Comparison of ENCODE assay signal across 9 mouse cellular contexts in the genomic region with DNA sequence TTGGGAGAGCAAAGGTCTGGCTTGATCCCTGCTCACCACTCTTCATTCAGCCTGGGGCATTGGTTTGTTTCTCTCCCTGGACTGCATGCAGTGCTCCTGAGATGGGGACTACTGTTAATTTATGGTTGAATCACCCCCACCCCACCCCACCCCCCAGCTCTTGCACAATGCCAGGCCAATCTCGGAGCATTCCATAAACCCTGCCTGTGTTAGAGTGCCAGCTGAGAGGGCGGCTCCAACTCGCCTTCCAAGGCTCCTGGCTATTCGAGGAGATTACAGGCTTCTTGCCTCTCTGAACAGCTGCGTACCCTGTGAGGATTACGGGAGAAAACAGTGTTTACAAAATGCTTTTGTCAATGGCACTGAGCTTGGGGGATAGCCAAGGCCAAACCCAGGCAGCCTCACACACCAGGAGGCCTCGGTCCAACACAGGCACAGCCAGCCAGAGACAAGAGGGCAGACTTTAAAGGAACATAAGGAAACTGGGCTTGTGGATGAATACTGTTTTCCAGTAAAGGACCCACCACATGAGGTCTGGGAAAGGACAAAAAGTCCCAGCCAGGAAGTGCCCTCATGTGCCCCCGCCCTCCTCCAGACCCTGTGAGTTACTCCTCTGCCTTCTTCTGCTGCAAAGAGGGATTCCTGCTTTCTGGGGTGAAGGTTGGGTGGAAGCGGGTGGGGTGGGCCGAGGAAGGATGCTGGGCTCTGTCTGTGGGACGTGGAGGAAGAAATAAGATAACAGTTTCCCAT. TPM values are rescaled to one million over a fixed set of nuclear protein-coding genes. Genes with fewer than 3 reads are reported as not detected.
DNase-seq lines count a peak whose midpoint lies in the region; ATAC-seq and TF ChIP-seq lines count a peak whose summit lies in the region.
"Had no signal": no experiment of that assay in that cellular context is flagged by ENCODE, and none has a peak within 500 bp of the region (broad histone marks: within the 10 kb centered on the region; RNA-seq: fewer than 3 reads in every experiment).

No protein-coding gene starts in this region.

- H3K27me3 ChIP-seq in kidney, adult 2 months (replicated peaks; ENCODE audit: control insufficient read depth, insufficient read depth, low read length) = no peaks in the 10 kb centered on the region
- no peaks in the 10 kb centered on the region for H3K27me3 ChIP-seq in hindbrain, embryonic 12.5 days
- H3K27me3 ChIP-seq in midbrain, embryonic 13.5 days = peaks cover 3% of the 10 kb centered on the region; the same call in 1 of the 2 replicates

- ATAC-seq in hindbrain, embryonic 12.5 days (ENCODE audit: low FRiP score) = peak; percentile 43; the same call in 1 of the 2 replicates
- ATAC-seq in midbrain, embryonic 13.5 days = peak; percentile 75

- no peak overlapping the region for H3K4me3 ChIP-seq in kidney, adult 2 months (ENCODE audit: insufficient read depth, low read depth, low read length)
- no peak overlapping the region for H3K4me3 ChIP-seq in brown adipose tissue, adult 24 weeks (ENCODE audit: insufficient read depth, low read depth, low read length)
- H3K4me3 ChIP-seq in hindbrain, embryonic 12.5 days = no peak overlapping the region
- H3K4me3 ChIP-seq in midbrain, embryonic 13.5 days (replicated peaks) = no peak overlapping the region
- H3K4me3 ChIP-seq: liver, embryonic 13.5 days had no signal

- no peaks in the 10 kb centered on the region for H3K36me3 ChIP-seq in kidney, adult 2 months (ENCODE audit: control insufficient read depth, insufficient read depth, low read length)
- no peaks in the 10 kb centered on the region for H3K36me3 ChIP-seq in hindbrain, embryonic 12.5 days
- no peaks in the 10 kb centered on the region for H3K36me3 ChIP-seq in midbrain, embryonic 13.5 days
- H3K36me3 ChIP-seq: liver, embryonic 13.5 days had no signal

- H3K4me2 ChIP-seq in hindbrain, embryonic 12.5 days (replicated peaks) = no peak overlapping the region
- peak overlapping the region; percentile 9; the same call in 1 of the 2 replicates for H3K4me2 ChIP-seq in midbrain, embryonic 13.5 days (replicated peaks)
- H3K4me2 ChIP-seq: liver, embryonic 13.5 days had no signal

- H3K9ac ChIP-seq in hindbrain, embryonic 12.5 days = no peak overlapping the region
- H3K9ac ChIP-seq in midbrain, embryonic 13.5 days (replicated peaks) = no peak overlapping the region
- H3K9ac ChIP-seq: liver, embryonic 13.5 days had no signal

- WGBS in kidney, adult 2 months = 28% methylated on average over 11 of the region's 11 CpGs
- 25% methylated on average over 11 of the region's 11 CpGs for WGBS in hindbrain, embryonic 12.5 days
- WGBS in midbrain, embryonic 13.5 days = 10% methylated on average over 11 of the region's 11 CpGs

- peaks cover 20% of the 10 kb centered on the region for H3K4me1 ChIP-seq in kidney, adult 2 months (ENCODE audit: control insufficient read depth, insufficient read depth, low read length)
- peaks cover 36% of the 10 kb centered on the region for H3K4me1 ChIP-seq in brown adipose tissue, adult 24 weeks (ENCODE audit: control insufficient read depth, insufficient read depth, insufficient read length, low read length)
- peaks cover 33% of the 10 kb centered on the region for H3K4me1 ChIP-seq in hindbrain, embryonic 12.5 days
- peaks cover 52% of the 10 kb centered on the region for H3K4me1 ChIP-seq in midbrain, embryonic 13.5 days (replicated peaks)

- TF ChIP-seq POLR2A in kidney, adult 2 months (IDR thresholded peaks at IDR 0.05; ENCODE audit: low read depth, low read length) = no peak

- no peaks in the 10 kb centered on the region; the same call in 1 of the 2 replicates for H3K9me3 ChIP-seq in hindbrain, embryonic 12.5 days (replicated peaks)
- no peaks in the 10 kb centered on the region for H3K9me3 ChIP-seq in midbrain, embryonic 13.5 days
- H3K9me3 ChIP-seq: liver, embryonic 13.5 days had no signal

- H3K27ac ChIP-seq in kidney, adult 2 months (ENCODE audit: insufficient read depth, low read depth, low read length) = peak overlapping the region; percentile 11; the same call in 1 of the 2 replicates
- H3K27ac ChIP-seq in brown adipose tissue, adult 24 weeks (replicated peaks; ENCODE audit: low read depth, low read length) = peak overlapping the region; percentile 71
- peak overlapping the region; percentile 60 for H3K27ac ChIP-seq in hindbrain, embryonic 12.5 days
- H3K27ac ChIP-seq in midbrain, embryonic 13.5 days = peak overlapping the region; percentile 75
- H3K27ac ChIP-seq: liver, embryonic 13.5 days had no signal

- no peak for DNase-seq in kidney, adult 2 months
- DNase-seq in kidney, adult 9 months = no peak
- no peak for DNase-seq in frontal cortex, postnatal 14 days (ENCODE audit: low spot score in 2 of 2)
- DNase-seq in thymus, postnatal 25 days = no peak
- no peak for DNase-seq in cerebellum, postnatal 4 days (ENCODE audit: low spot score in 2 of 2)
- DNase-seq: liver, embryonic 13.5 days had no signal

- TF ChIP-seq CTCF in kidney, adult 2 months (conservative IDR thresholded peaks at IDR 0.05; ENCODE audit: insufficient read depth, insufficient read length, low read depth, low read length) = no peak

RNA-seq across cellular contexts. Expression of a gene that starts 10.8 kb away (rescaled TPM):
- 22.8 and 24.2 TPM in 2 replicates for polyA plus RNA-seq in kidney, adult 2 months (2012; rRNA removed)
- polyA plus RNA-seq in brown adipose tissue, adult 24 weeks (2012; ENCODE audit: insufficient read depth, insufficient read length, missing spikeins) = 9.1 and 14.7 TPM in 2 replicates
- polyA plus RNA-seq in hindbrain, embryonic 12.5 days (2016; fragmentation: Nextera tagmentation; extraction: Ambion mirVana) = 3.0 and 4.4 TPM in 2 replicates
- polyA plus RNA-seq in midbrain, embryonic 13.5 days (2015; fragmentation: Nextera tagmentation; extraction: Ambion mirVana) = 2.5 and 2.8 TPM in 2 replicates

RNA-seq across cellular contexts. Expression of a gene that starts 20.0 kb away (rescaled TPM):
- polyA plus RNA-seq in kidney, adult 2 months (2012; rRNA removed) = 42.6 and 53.0 TPM in 2 replicates
- polyA plus RNA-seq in brown adipose tissue, adult 24 weeks (2012; ENCODE audit: insufficient read depth, insufficient read length, missing spikeins) = 11.4 and 12.1 TPM in 2 replicates
- polyA plus RNA-seq in hindbrain, embryonic 12.5 days (2016; fragmentation: Nextera tagmentation; extraction: Ambion mirVana) = 28.4 and 31.3 TPM in 2 replicates
- 23.5 and 26.0 TPM in 2 replicates for polyA plus RNA-seq in midbrain, embryonic 13.5 days (2015; fragmentation: Nextera tagmentation; extraction: Ambion mirVana)

RNA-seq across cellular contexts. Expression of a gene that starts 36.9 kb away (rescaled TPM):
- 360 and 363 TPM in 2 replicates for polyA plus RNA-seq in kidney, adult 2 months (2012; rRNA removed)
- polyA plus RNA-seq in brown adipose tissue, adult 24 weeks (2012; ENCODE audit: insufficient read depth, insufficient read length, missing spikeins) = 86.8 and 88.8 TPM in 2 replicates
- 2.3 and 3.3 TPM in 2 replicates for polyA plus RNA-seq in hindbrain, embryonic 12.5 days (2016; fragmentation: Nextera tagmentation; extraction: Ambion mirVana)
- polyA plus RNA-seq in midbrain, embryonic 13.5 days (2015; fragmentation: Nextera tagmentation; extraction: Ambion mirVana) = 1.7 and 2.3 TPM in 2 replicates

RNA-seq across cellular contexts. Expression of a gene that starts 37.8 kb away (rescaled TPM):
- polyA plus RNA-seq in kidney, adult 2 months (2012; rRNA removed) = 10.5 and 12.3 TPM in 2 replicates
- 4.1 and 8.7 TPM in 2 replicates for polyA plus RNA-seq in brown adipose tissue, adult 24 weeks (2012; ENCODE audit: insufficient read depth, insufficient read length, missing spikeins)
- polyA plus RNA-seq in hindbrain, embryonic 12.5 days (2016; fragmentation: Nextera tagmentation; extraction: Ambion mirVana) = 7.1 and 7.2 TPM in 2 replicates
- polyA plus RNA-seq in midbrain, embryonic 13.5 days (2015; fragmentation: Nextera tagmentation; extraction: Ambion mirVana) = 6.3 and 6.4 TPM in 2 replicates

Comparison
In these comparisons a context has a peak if more than half of its experiments do, and no peak if none do; other contexts are left out.
1. H3K27ac ChIP-seq: peak in every context shown above with its lines; median percentile 75 in midbrain, embryonic 13.5 days; 71 in brown adipose tissue, adult 24 weeks; 60 in hindbrain, embryonic 12.5 days; 11 in kidney, adult 2 months.
2. RNA of a gene that starts 36.9 kb away (polyA plus RNA-seq): 360 to 363 TPM in kidney, adult 2 months and 86.8 to 88.8 TPM in brown adipose tissue, adult 24 weeks; 2.3 to 3.3 TPM in hindbrain, embryonic 12.5 days and 1.7 to 2.3 TPM in midbrain, embryonic 13.5 days; every median in the first group is over 10 times any median in the second.